Mouse (Mus musculus) layer of hippocampus, adult 11-12 months (tissue): ENCODE data around the gene Anks6.
A peak's percentile ranks its signal among the peaks of the same experiment; 100 is the strongest.

Source experiments
- DNase-seq: peaks from one replicate; pipeline ENCODE4 v3.0.0; 2022; ENCODE audit warnings: low spot score

The Anks6 gene

DNA sequence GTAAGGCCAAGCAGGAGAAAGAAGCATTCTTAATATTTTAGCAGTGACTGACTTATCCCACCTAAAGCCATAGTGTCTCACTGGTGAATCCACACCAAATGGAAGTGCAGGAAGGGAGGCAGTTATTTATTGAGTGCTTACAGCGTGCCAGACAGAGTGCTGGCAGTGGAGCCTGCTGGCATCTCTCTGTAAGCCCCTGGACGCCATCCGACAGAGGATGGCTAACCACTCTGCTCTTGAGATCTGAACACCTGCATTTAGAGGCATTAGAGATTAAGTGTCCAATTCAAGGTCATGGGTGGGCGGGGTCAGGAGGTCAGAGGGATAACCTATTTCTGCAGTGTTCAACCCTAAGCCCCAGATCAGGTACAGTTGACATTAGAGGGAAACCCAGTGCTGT lies 68.4 kb downstream of the Anks6 start:
- no peak for DNase-seq

GRCm38 (mm10) chr4:46988257-46988656 lies 69.0 kb downstream of the Anks6 start:
- no peak for DNase-seq

DNA sequence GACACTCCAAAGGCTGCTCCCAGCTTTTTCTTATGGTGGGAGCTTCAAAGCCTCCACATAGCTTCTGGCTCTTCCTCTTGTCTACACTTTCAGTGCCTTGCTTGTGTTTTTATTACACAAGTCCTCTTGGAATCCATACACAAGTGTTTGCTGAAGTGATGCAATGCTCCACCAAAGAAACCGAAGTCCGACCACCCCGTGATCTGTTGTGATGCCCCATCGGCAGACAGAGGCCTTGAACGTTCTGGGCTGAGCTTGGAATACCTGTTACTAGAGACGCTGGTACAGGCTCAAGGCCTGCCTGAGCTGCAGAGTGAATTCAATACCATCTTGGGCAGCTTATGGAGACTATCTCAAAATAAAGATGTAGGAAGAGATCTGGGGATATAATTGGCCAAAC lies 69.4 kb downstream of the Anks6 start:
- no peak for DNase-seq

GRCm38 (mm10) chr4:46986054-46986453 lies 71.2 kb downstream of the Anks6 start:
- DNase-seq: no peak

DNA sequence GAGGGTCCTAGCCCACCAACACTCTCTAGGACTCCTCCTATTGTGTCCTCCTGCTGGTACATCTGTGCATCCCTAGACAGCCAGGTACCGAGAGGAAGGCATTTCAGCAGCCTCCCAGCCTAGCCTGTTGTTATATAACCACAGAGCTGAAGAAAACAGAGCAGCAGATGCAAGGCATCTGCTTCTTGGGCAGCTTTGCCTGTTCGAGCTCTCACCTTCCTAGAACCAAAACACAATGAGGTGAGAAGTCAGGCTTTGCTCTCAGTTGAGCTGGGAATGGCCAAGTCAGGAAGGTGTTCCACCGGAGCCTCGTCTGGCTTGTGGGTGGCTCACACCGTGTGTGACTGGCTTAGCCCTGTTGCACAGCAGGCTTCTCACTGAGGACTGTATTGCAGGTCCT lies 74.3 kb downstream of the Anks6 start:
- DNase-seq: no peak

GRCm38 (mm10) chr4:46982094-46982493 lies 75.1 kb downstream of the Anks6 start:
- no peak for DNase-seq

- no peak for DNase-seq
These were observed 78.9 kb downstream of the Anks6 start for GRCm38 (mm10) chr4:46978371-46978770.

DNA sequence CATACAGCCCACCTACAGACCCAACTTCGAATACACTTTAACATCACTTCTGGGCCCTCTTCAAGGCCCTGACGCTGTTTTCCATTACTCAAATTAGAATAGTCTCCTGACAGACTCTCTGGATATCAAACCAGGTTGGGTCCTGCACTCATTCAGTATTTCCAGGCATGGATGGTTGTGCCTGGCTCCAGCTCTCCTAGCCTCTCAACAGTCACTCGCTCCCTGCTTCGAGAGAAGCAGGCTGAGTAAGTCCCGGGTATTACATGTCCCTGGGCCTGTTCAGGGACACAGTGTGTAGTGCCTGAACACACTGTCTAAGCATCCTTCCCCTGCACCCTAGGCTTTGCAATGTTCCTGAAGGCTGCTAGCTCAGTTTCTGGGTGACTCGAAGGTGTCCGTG lies 80.1 kb downstream of the Anks6 start:
- no peak for DNase-seq

GRCm38 (mm10) chr4:46976671-46977071 lies 80.6 kb downstream of the Anks6 start:
- peak; percentile 38 for DNase-seq

DNA sequence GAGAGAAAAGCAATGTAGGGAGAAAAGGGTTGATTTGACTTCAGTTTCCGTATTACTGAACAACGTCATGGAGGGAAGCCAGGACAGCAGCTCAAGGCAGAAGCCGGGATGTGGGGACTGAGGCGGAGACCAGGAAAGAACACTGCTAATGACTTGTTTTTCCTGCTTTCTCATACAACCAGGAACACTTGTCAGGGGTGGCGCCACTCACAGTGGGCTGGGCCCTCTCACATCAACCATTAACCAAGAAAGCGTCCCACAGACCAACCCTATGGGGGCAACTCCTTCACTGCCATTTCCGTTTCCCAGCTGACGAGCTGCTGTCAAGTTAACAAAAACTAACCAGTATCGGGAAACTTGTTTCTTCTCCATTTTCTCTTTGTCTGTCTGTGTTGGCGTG lies 83.9 kb downstream of the Anks6 start:
- no peak for DNase-seq

- DNase-seq: no peak
These were observed 89.2 kb downstream of the Anks6 start for GRCm38 (mm10) chr4:46967981-46968380.

DNA sequence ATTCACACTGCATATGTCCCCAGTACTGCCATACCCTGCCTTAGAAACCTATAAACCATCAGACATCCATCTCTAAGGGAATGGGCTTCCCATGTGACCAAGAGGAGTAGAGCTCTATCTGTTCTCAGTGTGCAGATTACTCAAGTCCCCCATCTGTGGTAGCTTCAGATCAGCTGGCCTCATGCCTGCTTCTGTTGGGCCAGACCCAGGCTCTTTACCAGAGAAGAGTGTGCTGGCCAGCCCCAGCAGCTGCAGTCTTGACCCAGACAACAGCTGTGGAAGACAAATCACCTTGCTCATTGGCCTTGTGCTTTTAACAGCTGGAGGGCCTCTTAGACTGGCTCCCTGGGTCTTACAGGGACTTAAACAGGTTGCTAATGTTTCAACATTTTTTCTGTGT lies 90.7 kb downstream of the Anks6 start:
- no peak for DNase-seq
